Mouse (Mus musculus) testis, adult 2 months (tissue): ENCODE results near the gene 1110051M20Rik.

Experiments used
- CTCF ChIP-seq: fragments of 200-500 bp; IDR thresholded peaks from 2 replicates; pipeline ENCODE4 v1.5.1; 2012; ENCODE audit warnings: low read depth, mild to moderate bottlenecking, inconsistent platforms, low read length, moderate library complexity; ENCODE audit not compliant: control insufficient read depth, insufficient read depth, insufficient replicate concordance
- POLR2A ChIP-seq: fragments of 200-500 bp; IDR thresholded peaks from 2 replicates; pipeline ENCODE4 v1.6.1; 2012; ENCODE audit warnings: low read depth, mild to moderate bottlenecking, inconsistent platforms, low read length, moderate library complexity; ENCODE audit not compliant: control insufficient read depth

GRCm38 (mm10) chr2:91444286-91444892 is at the start of gene 1110051M20Rik:
- TF ChIP-seq CTCF (no peak), POLR2A (peak; percentile 51; the same call in 1 of the 2 replicates)
